Mouse (Mus musculus): ENCODE results near the gene Hebp1. TPM values are rescaled to one million over a fixed set of nuclear protein-coding genes. Genes with fewer than 3 reads are reported as not detected.

The Hebp1 gene
- polyA plus RNA-seq, 1 experiment from 2014 or later, result 6.3 TPM

GRCm38 (mm10) chr6:135100787-135101472 lies 96.9 kb downstream of the Hebp1 start:
- H3K9me3 ChIP-seq, result no peaks in the 10 kb centered on the region
- H3K9ac ChIP-seq, result no peak overlapping the region
- WGBS, result 82% methylated on average over 15 of the region's 15 CpGs
- H3K4me3 ChIP-seq, result no peak overlapping the region
- peaks cover 6% of the 10 kb centered on the region; the same call in 1 of the 2 replicates for H3K27me3 ChIP-seq
- H3K4me2 ChIP-seq, result no peak overlapping the region
- H3K36me3 ChIP-seq, result no peaks in the 10 kb centered on the region
- ATAC-seq (ENCODE audit: low read depth), result no peak
- 0 out of 2 replicates have a peak, but pooled peaks cover 7% of the 10 kb centered on the region for H3K4me1 ChIP-seq (replicated peaks)
- no peak overlapping the region for H3K27ac ChIP-seq (replicated peaks)

- Histone ChIP-seq H3K4me2 (no peak overlapping the region), H3K9me3 (no peaks in the 10 kb centered on the region), H3K27me3 (0 out of 2 replicates have a peak, but pooled peaks cover 5% of the 10 kb centered on the region), H3K4me3 (no peak overlapping the region), H3K9ac (no peak overlapping the region), H3K27ac (replicated peaks) (no peak overlapping the region), H3K4me1 (replicated peaks) (peaks cover 5% of the 10 kb centered on the region), H3K36me3 (no peaks in the 10 kb centered on the region)
- 81% methylated on average over 12 of the region's 12 CpGs for WGBS
- ATAC-seq (ENCODE audit: low read depth), result no peak
These were observed 104.9 kb downstream of the Hebp1 start for GRCm38 (mm10) chr6:135092798-135093470.

- no peak overlapping the region for H3K9ac ChIP-seq
- H3K27me3 ChIP-seq, result 0 out of 2 replicates have a peak, but pooled peaks cover 5% of the 10 kb centered on the region
- H3K4me3 ChIP-seq, result no peak overlapping the region
- H3K36me3 ChIP-seq, result no peaks in the 10 kb centered on the region
- H3K9me3 ChIP-seq, result no peaks in the 10 kb centered on the region
- no peak overlapping the region for H3K27ac ChIP-seq (replicated peaks)
- WGBS, result 26% methylated on average over 4 of the region's 4 CpGs
- ATAC-seq (ENCODE audit: low read depth), result no peak
- H3K4me1 ChIP-seq (replicated peaks), result peaks cover 11% of the 10 kb centered on the region
- H3K4me2 ChIP-seq, result no peak overlapping the region
These were observed 107.2 kb downstream of the Hebp1 start for GRCm38 (mm10) chr6:135090661-135091060.

- ATAC-seq (ENCODE audit: low read depth), result no peak
These were observed 108.0 kb downstream of the Hebp1 start for GRCm38 (mm10) chr6:135089786-135090185.

GRCm38 (mm10) chr6:135087721-135088451 lies 109.9 kb downstream of the Hebp1 start:
- ATAC-seq (ENCODE audit: low read depth), result peak; percentile 85
- Histone ChIP-seq H3K4me2 (peak overlapping the region; percentile 40), H3K9me3 (no peaks in the 10 kb centered on the region), H3K36me3 (no peaks in the 10 kb centered on the region), H3K27me3 (0 out of 2 replicates have a peak, but pooled peaks cover 5% of the 10 kb centered on the region), H3K9ac (peak overlapping the region; percentile 34; the same call in 1 of the 2 replicates), H3K4me3 (peak overlapping the region; percentile 5; the same call in 1 of the 2 replicates), H3K4me1 (replicated peaks) (peaks cover 11% of the 10 kb centered on the region), H3K27ac (replicated peaks) (no peak overlapping the region)
- WGBS, result 30% methylated on average over 19 of the region's 19 CpGs

More at GRCm38 (mm10) chr6:135089786-135090185, 108.0 kb downstream of the Hebp1 start:
- Histone ChIP-seq H3K4me1 (replicated peaks) (peaks cover 11% of the 10 kb centered on the region), H3K27ac (replicated peaks) (no peak overlapping the region), H3K9me3 (no peaks in the 10 kb centered on the region), H3K36me3 (no peaks in the 10 kb centered on the region), H3K4me3 (no peak overlapping the region), H3K4me2 (no peak overlapping the region), H3K27me3 (0 out of 2 replicates have a peak, but pooled peaks cover 5% of the 10 kb centered on the region), H3K9ac (no peak overlapping the region)
- WGBS, result 15% methylated on average over 8 of the region's 8 CpGs

Other genes starting within 250 kb of the Hebp1 start
- 3.0 and 4.6 TPM in 2 replicates for gene Apold1, start 216.3 kb downstream of the Hebp1 start, polyA plus RNA-seq (2015; fragmentation: Nextera tagmentation; extraction: Ambion mirVana)
- gene Ddx47, start 186.4 kb downstream of the Hebp1 start, polyA plus RNA-seq (2015; fragmentation: Nextera tagmentation; extraction: Ambion mirVana), result 77.3 and 89.1 TPM in 2 replicates
- gene Gprc5a, start 132.4 kb downstream of the Hebp1 start, polyA plus RNA-seq (2015; fragmentation: Nextera tagmentation; extraction: Ambion mirVana), result 1.8 and 2.0 TPM in 2 replicates
- not detected in 2 replicates for gene Gprc5d, start 79.7 kb downstream of the Hebp1 start, polyA plus RNA-seq (2015; fragmentation: Nextera tagmentation; extraction: Ambion mirVana)
- gene Fam234b, start within 50 bp of the Hebp1 start, polyA plus RNA-seq (2015; fragmentation: Nextera tagmentation; extraction: Ambion mirVana), result 82.9 and 92.2 TPM in 2 replicates
- 0.33 and 0.61 TPM in 2 replicates for gene Gsg1, start 56.3 kb upstream of the Hebp1 start, polyA plus RNA-seq (2015; fragmentation: Nextera tagmentation; extraction: Ambion mirVana)
- 0.20 TPM in 1 of 2 replicates, not detected in the other for gene Pbp2, start 112.4 kb upstream of the Hebp1 start, polyA plus RNA-seq (2015; fragmentation: Nextera tagmentation; extraction: Ambion mirVana)
- gene Emp1, start 164.5 kb upstream of the Hebp1 start, polyA plus RNA-seq (2015; fragmentation: Nextera tagmentation; extraction: Ambion mirVana), result 15.1 and 16.2 TPM in 2 replicates